Mouse (Mus musculus) adrenal gland, postnatal 36 days (tissue): Measurements from ENCODE around the gene Xylt1. TPM values are rescaled to one million over a fixed set of nuclear protein-coding genes. Genes with fewer than 3 reads are reported as not detected.
A peak's percentile ranks its signal among the peaks of the same experiment; 100 is the strongest.

Experiments used
- DNase-seq, 2 experiments: peaks; one replicate each; pipeline ENCODE4 v3.0.0; 2021; ENCODE audit warnings: mixed read lengths in 1 of 2
- total RNA-seq, 2 experiments: library from RNA; stranded (reverse); gene quantifications; 2 replicates each; pipeline ENCODE4 v1.2.3; 2021

The Xylt1 gene
- total RNA-seq, 2 experiments from 2014 or later = 4.9 to 8.2 TPM

GRCm38 (mm10) chr7:117394380-117394779, 13.6 kb downstream of the Xylt1 start:
- DNase-seq = no peak

GRCm38 (mm10) chr7:117395511-117395910, 14.7 kb downstream of the Xylt1 start:
- DNase-seq = no peak

GRCm38 (mm10) chr7:117397877-117398276, 17.1 kb downstream of the Xylt1 start:
- no peak for DNase-seq

GRCm38 (mm10) chr7:117399971-117400370, 19.2 kb downstream of the Xylt1 start:
- no peak for DNase-seq

- no peak for DNase-seq
Observed at GRCm38 (mm10) chr7:117401581-117401980, 20.8 kb downstream of the Xylt1 start.

- DNase-seq = no peak
Observed at GRCm38 (mm10) chr7:117406336-117406735, 25.6 kb downstream of the Xylt1 start.

GRCm38 (mm10) chr7:117409268-117409988, 28.6 kb downstream of the Xylt1 start:
- no peak for DNase-seq

- no peak for DNase-seq
Observed at GRCm38 (mm10) chr7:117411874-117412273, 31.1 kb downstream of the Xylt1 start.

GRCm38 (mm10) chr7:117412405-117412804, 31.6 kb downstream of the Xylt1 start:
- DNase-seq = peak; percentile 46 to 58

- no peak for DNase-seq
Observed at GRCm38 (mm10) chr7:117414341-117415008, 33.7 kb downstream of the Xylt1 start.

GRCm38 (mm10) chr7:117415009-117415363, 34.2 kb downstream of the Xylt1 start:
- peak; percentile 12 to 53 for DNase-seq

GRCm38 (mm10) chr7:117419041-117419440, 38.3 kb downstream of the Xylt1 start:
- DNase-seq = peak in 1 of 2 experiments; percentile 29

GRCm38 (mm10) chr7:117419846-117420245, 39.1 kb downstream of the Xylt1 start:
- no peak for DNase-seq

- no peak for DNase-seq
Observed at GRCm38 (mm10) chr7:117420301-117420700, 39.5 kb downstream of the Xylt1 start.

GRCm38 (mm10) chr7:117420836-117421566, 40.2 kb downstream of the Xylt1 start:
- DNase-seq = no peak

- no peak for DNase-seq
Observed at GRCm38 (mm10) chr7:117424841-117425240, 44.1 kb downstream of the Xylt1 start.

GRCm38 (mm10) chr7:117426366-117426765, 45.6 kb downstream of the Xylt1 start:
- DNase-seq = no peak

- DNase-seq = peak in 1 of 2 experiments; percentile 23
Observed at GRCm38 (mm10) chr7:117428690-117429224, 48.0 kb downstream of the Xylt1 start.

- no peak for DNase-seq
Observed at GRCm38 (mm10) chr7:117429483-117429882, 48.7 kb downstream of the Xylt1 start.

GRCm38 (mm10) chr7:117429895-117430294, 49.1 kb downstream of the Xylt1 start:
- DNase-seq = no peak

- DNase-seq = no peak
Observed at GRCm38 (mm10) chr7:117430361-117430935, 49.7 kb downstream of the Xylt1 start.

- DNase-seq = no peak
Observed at GRCm38 (mm10) chr7:117433641-117434040, 52.9 kb downstream of the Xylt1 start.
